Mouse (Mus musculus) kidney, adult 9 months (tissue): ENCODE results near the gene Smtn.

Experiments used
- DNase-seq: peaks from one replicate; pipeline ENCODE4 v3.0.0; 2022

The Smtn gene

DNA sequence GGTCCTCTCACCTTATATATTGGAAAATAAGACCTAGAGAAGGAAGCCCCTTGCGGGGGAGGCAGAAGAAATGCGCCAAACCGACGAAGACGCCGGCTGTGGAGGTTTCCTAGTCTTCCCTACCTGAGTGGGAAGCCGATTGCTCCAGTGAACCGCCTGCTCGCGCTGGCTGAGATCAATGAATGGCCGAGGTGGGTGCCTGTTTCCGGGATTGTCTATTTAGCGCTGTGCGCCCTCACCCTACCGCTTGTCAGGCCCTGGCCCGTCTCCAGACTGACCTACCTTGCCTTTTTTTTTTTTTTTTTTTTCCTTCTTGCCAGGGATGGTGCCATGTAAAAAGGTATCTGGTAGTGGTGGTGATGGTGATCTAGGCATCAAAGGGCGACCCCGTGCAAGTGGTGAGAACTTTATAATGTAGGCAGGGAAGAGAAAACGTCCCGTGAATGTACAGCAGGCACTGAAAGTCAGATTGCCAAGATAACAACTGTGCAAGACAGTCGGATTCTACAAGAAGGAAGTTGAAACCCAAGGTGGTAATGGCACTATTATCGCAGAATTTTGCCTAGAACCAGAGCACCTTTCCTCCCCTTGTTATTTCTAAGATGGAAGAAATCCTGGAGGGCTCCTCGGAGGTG is at the start of gene Smtn:
Gene Smtn, minus strand, starts transcription at position 162 of the 635 bp plus-strand sequence.
- no peak for DNase-seq

DNA sequence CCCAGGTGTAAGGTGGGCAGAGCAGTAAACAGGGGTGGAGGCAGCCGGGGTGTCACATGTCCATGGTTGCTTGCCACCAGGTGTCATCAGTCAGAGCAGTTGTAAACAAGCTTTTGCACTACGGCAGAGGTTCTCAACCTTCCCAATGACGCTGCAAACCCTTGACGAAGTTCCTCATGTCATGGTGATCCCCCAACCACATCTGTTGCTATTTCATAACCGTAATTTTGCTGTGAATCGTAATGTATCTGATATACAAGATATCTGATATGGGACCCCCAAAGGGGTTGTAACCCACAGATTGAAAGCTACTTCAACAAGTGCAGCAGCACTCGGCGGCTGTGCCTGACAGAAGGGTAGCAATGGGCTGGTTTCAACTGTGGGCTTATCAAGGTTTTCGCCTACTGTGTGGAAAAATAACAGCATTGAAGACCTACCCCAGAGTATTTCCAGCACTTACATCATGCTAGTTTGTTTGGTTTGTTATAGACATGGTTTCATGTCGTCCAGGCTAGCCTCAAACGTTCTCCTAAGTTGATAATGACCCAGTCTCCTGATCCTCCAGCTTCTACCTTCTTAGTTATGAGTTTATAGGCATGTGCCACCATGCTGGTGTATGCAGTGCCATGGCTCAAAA is 47.7 kb upstream of the Smtn start:
- DNase-seq: no peak

GRCm38 (mm10) chr11:3587350-3587749 is 46.9 kb upstream of the Smtn start:
- no peak for DNase-seq

GRCm38 (mm10) chr11:3585983-3586618 is 45.7 kb upstream of the Smtn start:
- no peak for DNase-seq

DNA sequence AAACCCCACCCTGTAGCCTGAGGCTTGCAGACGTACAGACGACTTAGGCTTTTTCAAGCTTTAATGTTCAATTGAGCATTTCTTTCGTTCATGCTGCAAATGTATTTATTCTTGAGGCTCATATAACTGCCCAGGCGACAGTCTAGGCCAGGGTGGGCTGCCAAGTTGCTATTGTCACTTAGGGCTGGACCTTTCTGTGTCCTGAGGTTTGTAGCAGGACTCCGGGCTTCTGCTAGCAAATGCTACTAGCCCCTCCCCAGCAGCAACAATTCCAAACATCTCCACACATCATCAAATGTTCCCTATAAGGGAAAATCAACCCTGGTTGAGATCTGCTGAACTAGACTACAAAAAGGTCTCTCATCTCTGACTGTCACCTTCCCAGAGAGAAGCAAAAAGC is 42.7 kb upstream of the Smtn start:
- DNase-seq: no peak

DNA sequence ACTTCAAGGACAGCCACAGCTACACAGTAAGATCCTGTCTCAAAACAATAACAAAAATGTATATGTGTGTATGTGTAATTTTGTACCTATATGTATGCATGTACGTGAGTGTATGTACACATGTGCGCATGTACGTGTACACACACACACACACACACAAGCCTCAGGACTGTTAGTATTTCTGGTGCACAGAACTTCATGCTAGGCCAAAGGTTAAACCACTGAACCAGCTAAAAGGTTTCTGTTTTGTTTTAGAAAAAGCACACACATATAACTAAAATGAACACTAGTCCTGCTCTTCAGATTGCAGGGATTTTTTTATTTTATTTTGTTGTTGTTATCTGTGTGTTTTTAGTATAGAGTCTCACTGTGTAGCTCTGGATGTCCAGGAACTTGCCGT is 41.5 kb upstream of the Smtn start:
- peak; percentile 55 for DNase-seq

- no peak for DNase-seq
Measured at GRCm38 (mm10) chr11:3580306-3581084, 40.1 kb upstream of the Smtn start.

GRCm38 (mm10) chr11:3578050-3578725 is 37.8 kb upstream of the Smtn start:
- DNase-seq: no peak

GRCm38 (mm10) chr11:3575238-3575637 is 34.8 kb upstream of the Smtn start:
- DNase-seq: peak; percentile 76

DNA sequence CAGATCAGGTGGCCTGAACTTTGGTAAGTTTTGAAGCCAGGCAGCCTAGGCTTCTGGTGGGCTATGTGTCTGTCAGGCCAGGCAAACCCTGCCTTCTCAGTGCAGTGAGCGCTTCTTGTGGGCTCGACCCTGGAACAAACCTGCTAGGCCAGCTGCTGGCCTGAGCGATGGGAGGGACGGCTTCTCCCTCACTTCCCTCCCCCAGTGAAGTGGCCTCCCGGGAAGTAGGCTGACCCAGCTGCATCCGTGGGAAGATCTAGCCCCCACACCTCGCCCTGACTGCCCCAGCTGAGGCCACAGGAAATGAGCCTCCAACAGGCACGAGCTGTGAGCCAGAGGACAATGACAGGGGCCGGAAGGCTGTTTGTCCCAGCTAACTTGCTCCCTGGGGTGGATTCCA is 32.7 kb upstream of the Smtn start:
- DNase-seq: peak; percentile 84

GRCm38 (mm10) chr11:3572181-3572580 is 31.8 kb upstream of the Smtn start:
- no peak for DNase-seq

DNA sequence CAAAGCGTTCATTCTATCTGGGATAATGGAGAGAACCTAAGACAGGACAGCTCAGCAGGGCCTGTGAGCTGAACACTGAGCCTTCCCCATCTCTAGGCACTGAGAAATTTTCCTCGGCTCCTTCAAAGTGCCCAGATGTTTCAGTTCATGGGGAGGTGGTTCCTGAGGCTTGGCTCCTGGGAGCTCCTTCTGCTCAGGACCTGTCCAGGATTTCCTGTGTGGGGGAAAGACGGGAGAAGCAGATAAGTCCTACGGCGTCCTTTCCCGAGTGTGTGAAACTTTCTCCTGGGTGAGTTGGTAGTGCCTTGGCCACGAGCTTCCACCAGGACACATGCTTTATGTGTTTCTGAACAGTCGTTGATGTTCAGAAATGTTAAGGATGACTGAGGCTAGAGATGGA is 29.9 kb upstream of the Smtn start:
- no peak for DNase-seq

GRCm38 (mm10) chr11:3567896-3568295 is 27.5 kb upstream of the Smtn start:
- DNase-seq: no peak

GRCm38 (mm10) chr11:3566018-3566417 is 25.6 kb upstream of the Smtn start:
- DNase-seq: no peak

- DNase-seq: peak; percentile 41
Measured at GRCm38 (mm10) chr11:3564451-3564850, 24.0 kb upstream of the Smtn start.

DNA sequence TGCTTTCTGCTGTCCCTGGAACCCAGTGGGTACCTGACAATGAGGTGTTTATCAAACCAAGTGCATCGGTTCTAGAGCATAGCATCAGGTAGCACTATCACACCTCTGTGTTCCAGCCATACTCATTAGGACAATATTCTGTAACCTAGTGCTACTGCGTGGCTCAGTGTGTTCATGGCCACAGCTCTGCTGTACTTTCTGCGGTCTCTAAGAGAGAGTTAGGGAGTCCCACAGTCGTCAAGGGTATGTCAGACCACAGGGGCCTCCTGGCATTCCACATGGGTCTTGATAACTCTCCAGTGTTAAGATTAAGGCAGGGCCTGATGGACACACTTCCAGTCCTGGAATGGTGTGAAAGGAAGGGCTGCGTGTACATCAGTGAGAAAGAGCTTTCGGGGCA is 23.4 kb upstream of the Smtn start:
- no peak for DNase-seq

- peak; percentile 57 for DNase-seq
Measured at GRCm38 (mm10) chr11:3560202-3560601, 19.8 kb upstream of the Smtn start.

GRCm38 (mm10) chr11:3557852-3558251 is 17.4 kb upstream of the Smtn start:
- no peak for DNase-seq

GRCm38 (mm10) chr11:3554976-3555375 is 14.6 kb upstream of the Smtn start:
- DNase-seq: no peak

DNA sequence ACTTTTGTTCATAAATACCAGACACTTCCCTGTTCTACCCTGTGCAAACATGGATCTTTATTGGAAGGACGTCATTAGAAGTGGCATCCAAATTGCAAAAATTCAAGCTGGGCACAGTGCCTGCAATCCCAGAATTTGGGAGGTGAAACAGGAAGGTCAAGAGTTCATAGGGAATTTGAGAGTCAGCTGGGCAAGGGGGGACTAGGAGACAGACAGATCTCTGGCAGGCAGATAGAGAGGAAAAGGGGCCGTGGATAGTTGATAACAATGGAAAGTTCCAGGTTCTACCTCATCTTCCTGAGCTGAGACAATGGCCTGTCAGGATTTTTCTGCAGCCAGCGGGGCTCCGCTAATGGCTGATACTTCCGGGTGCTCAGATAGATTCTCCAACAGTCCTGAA is 9.4 kb upstream of the Smtn start:
- DNase-seq: peak; percentile 61

DNA sequence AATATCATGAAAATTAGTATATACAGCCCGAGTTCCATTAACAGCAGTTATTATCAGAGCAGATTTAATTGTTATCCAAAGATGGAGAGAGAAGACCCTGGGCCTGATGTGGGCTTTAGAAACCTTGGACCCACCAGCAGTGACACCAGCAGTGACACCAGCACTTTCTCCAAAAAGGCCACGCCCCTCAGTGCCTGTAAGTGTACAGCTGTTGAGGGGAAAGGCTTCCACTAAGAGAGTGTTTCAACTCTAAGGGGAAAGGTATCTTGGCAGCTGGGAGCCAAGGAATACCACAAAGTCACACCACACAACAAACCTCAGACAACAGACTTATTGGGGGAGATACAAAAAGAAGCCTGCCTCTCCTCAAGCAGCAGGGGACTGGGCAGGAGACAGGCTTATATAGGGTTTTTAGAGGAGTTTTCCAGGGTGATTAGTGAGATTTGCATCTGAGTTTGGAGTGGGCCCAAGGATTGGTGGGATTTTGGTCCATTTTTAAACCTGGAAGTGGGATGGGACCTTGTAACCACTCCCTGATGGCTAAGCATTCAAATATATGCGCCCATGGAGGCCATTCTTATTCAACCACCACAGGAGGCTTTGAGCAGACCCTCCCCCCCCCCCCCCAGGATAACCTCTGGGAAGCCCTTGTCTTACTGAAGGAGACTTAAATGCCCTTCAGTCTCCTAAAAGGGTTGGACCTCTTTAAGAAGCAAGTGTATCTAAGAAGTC is 8.3 kb upstream of the Smtn start:
- no peak for DNase-seq

DNA sequence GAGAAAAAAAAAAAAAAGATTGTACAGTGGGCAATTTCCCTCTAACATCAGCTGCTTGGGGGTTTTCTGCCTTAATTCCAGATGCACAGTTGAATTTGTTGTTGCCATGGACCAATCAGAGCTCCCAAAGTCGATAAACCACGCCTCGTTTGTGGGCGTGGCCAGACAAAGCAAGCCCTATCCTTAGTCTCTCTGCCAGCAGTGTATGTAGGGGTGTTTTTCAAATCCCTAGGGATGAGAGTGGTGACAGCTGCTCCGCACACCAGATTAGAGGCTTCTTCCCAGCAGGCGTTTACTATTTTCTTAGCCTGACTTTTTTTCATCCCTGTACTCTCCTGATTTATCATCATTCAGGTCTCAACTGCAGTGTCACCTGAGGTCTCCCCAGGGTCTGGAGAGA is 7.6 kb upstream of the Smtn start:
- no peak for DNase-seq
